Mouse (Mus musculus) heart, adult 2 months (tissue): Measurements from ENCODE around the gene Fat3.

Source experiments
- CTCF ChIP-seq: fragments of 200-600 bp; IDR thresholded peaks from 2 replicates; pipeline ENCODE4 v1.8.1; 2022; ENCODE audit warnings: antibody characterized with exemption, mild to moderate bottlenecking, moderate library complexity
- EP300 ChIP-seq: fragments of 200-500 bp; IDR thresholded peaks from 2 replicates; pipeline ENCODE4 v1.6.1; 2011; ENCODE audit warnings: low read depth, low read length, control low read depth; ENCODE audit not compliant: insufficient read depth
- POLR2A ChIP-seq: fragments of 200-500 bp; IDR thresholded peaks from 2 replicates; pipeline ENCODE4 v1.6.1; 2011; ENCODE audit warnings: mild to moderate bottlenecking, low read depth, low read length, control low read depth; ENCODE audit not compliant: insufficient read depth

GRCm38 (mm10) chr9:16256577-16257207 is 244.4 kb downstream of the Fat3 start:
- TF ChIP-seq CTCF, result no peak
- TF ChIP-seq POLR2A, result no peak
- TF ChIP-seq EP300, result no peak
